Mouse (Mus musculus): ENCODE data around the gene Napb.

- TF ChIP-seq CHD2 (IDR thresholded peaks at IDR 0.05; ENCODE audit: low read depth, low read length) (no peak), MAFK (IDR thresholded peaks at IDR 0.05; ENCODE audit: insufficient read depth, low read depth, low read length) (no peak), ZNF384 (IDR thresholded peaks at IDR 0.05; ENCODE audit: low read depth, low read length) (no peak), ZC3H11A (IDR thresholded peaks at IDR 0.05; ENCODE audit: borderline replicate concordance, low read depth, low read length) (no peak), HCFC1 (IDR thresholded peaks at IDR 0.05; ENCODE audit: borderline replicate concordance, insufficient read depth, low read length) (no peak)
These were observed 52.9 kb downstream of the Napb start for GRCm38 (mm10) chr2:148679346-148679745.
